Mouse (Mus musculus): Measurements from ENCODE around the gene Slc28a1. TPM values are rescaled to one million over a fixed set of nuclear protein-coding genes. Genes with fewer than 3 reads are reported as not detected.

Gene Slc28a1
- polyA plus RNA-seq, 1 experiment from 2014 or later, result not detected

GRCm38 (mm10) chr7:81215950-81216349 lies 101.4 kb downstream of the Slc28a1 start:
- ATAC-seq (ENCODE audit: insufficient read depth) (no peak), DNase-seq (no peak)
- Histone ChIP-seq H3K27me3 (ENCODE audit: insufficient read depth, low read length) (peaks cover 43% of the 10 kb centered on the region), H3K4me1 (ENCODE audit: insufficient read depth) (no peaks in the 10 kb centered on the region), H3K4me3 (ENCODE audit: low read depth, low read length) (no peak overlapping the region), H3K36me3 (ENCODE audit: insufficient read depth) (no peaks in the 10 kb centered on the region), H3K9ac (no peak overlapping the region), H3K4me2 (no peak overlapping the region), H3K27ac (ENCODE audit: low read depth) (no peak overlapping the region), H3K9me3 (ENCODE audit: low read depth, low read length) (no peaks in the 10 kb centered on the region)
- no peak for TF ChIP-seq CTCF (IDR thresholded peaks at IDR 0.05; ENCODE audit: low read depth)
- 95% methylated on average over 1 of the region's 1 CpGs for WGBS

DNA sequence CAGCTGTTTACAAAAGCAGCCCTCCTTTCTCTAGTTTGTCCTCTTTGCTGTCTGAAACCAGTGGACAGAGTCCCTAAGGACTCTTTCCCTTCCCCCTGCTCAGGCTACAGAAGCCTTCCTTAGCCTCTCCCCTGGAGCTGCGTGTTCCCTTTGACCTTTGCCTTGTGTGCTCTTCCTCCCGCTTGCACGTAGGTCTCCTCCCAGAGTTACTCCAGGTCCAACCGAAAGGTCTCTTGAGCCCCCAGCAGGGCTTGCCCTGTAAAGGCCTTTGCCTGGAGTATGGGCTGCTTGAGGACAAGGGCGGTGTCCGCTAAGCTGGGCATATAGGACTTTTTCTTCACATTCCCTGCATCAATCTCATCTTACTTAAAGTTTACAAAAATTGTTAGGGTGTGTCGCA lies 104.7 kb downstream of the Slc28a1 start:
- H3K36me3 ChIP-seq (ENCODE audit: insufficient read depth), result no peaks in the 10 kb centered on the region
- peaks cover 12% of the 10 kb centered on the region for H3K27me3 ChIP-seq (ENCODE audit: insufficient read depth, low read length)
- H3K4me1 ChIP-seq (ENCODE audit: insufficient read depth), result no peaks in the 10 kb centered on the region
- WGBS, result 46% methylated on average over 7 of the region's 7 CpGs
- no peak overlapping the region for H3K9ac ChIP-seq
- H3K4me3 ChIP-seq (ENCODE audit: low read depth, low read length), result no peak overlapping the region
- no peak for TF ChIP-seq CTCF (IDR thresholded peaks at IDR 0.05; ENCODE audit: low read depth)
- H3K27ac ChIP-seq (ENCODE audit: low read depth), result no peak overlapping the region
- H3K4me2 ChIP-seq, result no peak overlapping the region
- ATAC-seq (ENCODE audit: insufficient read depth) (no peak), DNase-seq (no peak)
- no peaks in the 10 kb centered on the region for H3K9me3 ChIP-seq (ENCODE audit: low read depth, low read length)

Other genes with a start within 250 kb of the Slc28a1 start
- gene Wdr73, start 213.5 kb upstream of the Slc28a1 start, polyA plus RNA-seq (2014; fragmentation: Nextera tagmentation; extraction: Ambion mirVana), result 29.0 and 30.9 TPM in 2 replicates
- 9.5 and 10.3 TPM in 2 replicates for gene Nmb, start 209.7 kb upstream of the Slc28a1 start, polyA plus RNA-seq (2014; fragmentation: Nextera tagmentation; extraction: Ambion mirVana)
- 191 and 196 TPM in 2 replicates for gene Sec11a, start 167.0 kb upstream of the Slc28a1 start, polyA plus RNA-seq (2014; fragmentation: Nextera tagmentation; extraction: Ambion mirVana)
- 18.1 and 19.7 TPM in 2 replicates for gene Zfp592, start 121.1 kb upstream of the Slc28a1 start, polyA plus RNA-seq (2014; fragmentation: Nextera tagmentation; extraction: Ambion mirVana)
- 0.63 and 0.85 TPM in 2 replicates for gene Alpk3, start 57.2 kb upstream of the Slc28a1 start, polyA plus RNA-seq (2014; fragmentation: Nextera tagmentation; extraction: Ambion mirVana)
- gene Pde8a, start 98.8 kb downstream of the Slc28a1 start, polyA plus RNA-seq (2014; fragmentation: Nextera tagmentation; extraction: Ambion mirVana), result 6.2 and 6.8 TPM in 2 replicates
- 1,388 and 1,408 TPM in 2 replicates for gene Rps17, start 230.5 kb downstream of the Slc28a1 start, polyA plus RNA-seq (2014; fragmentation: Nextera tagmentation; extraction: Ambion mirVana)